Mouse (Mus musculus) myocyte (in vitro differentiated cells): ENCODE data around the gene Tfap4. TPM values are rescaled to one million over a fixed set of nuclear protein-coding genes. Genes with fewer than 3 reads are reported as not detected.
A peak's percentile ranks its signal among the peaks of the same experiment; 100 is the strongest.

Experiments used
- H3K27me3 ChIP-seq: one replicate; pipeline ENCODE4 v1.6.1; 2011; ENCODE audit not compliant: control insufficient read depth, insufficient read depth, insufficient read length
- H3K36me3 ChIP-seq: one replicate; pipeline ENCODE4 v1.6.1; 2011; ENCODE audit not compliant: control insufficient read depth, insufficient read depth
- H3K4me2 ChIP-seq: one replicate; pipeline ENCODE4 v1.6.1; 2011; ENCODE audit warnings: low read depth, control low read depth
- H3K4me3 ChIP-seq: one replicate; pipeline ENCODE4 v1.5.1; 2011; ENCODE audit warnings: mild to moderate bottlenecking, control low read depth, moderate library complexity
- H3K79me2 ChIP-seq: one replicate; pipeline ENCODE4 v1.6.1; 2011; ENCODE audit not compliant: control insufficient read depth, insufficient read depth
- H3ac ChIP-seq: one replicate; pipeline ENCODE4 v1.6.1; 2011; ENCODE audit not compliant: control insufficient read depth, insufficient read length
- CEBPB ChIP-seq: IDR thresholded peaks from 2 replicates; pipeline ENCODE4 v1.6.1; 2011; ENCODE audit warnings: mild to moderate bottlenecking, moderate library complexity; ENCODE audit not compliant: poor library complexity, insufficient read depth, severe bottlenecking
- E2F4 ChIP-seq: IDR thresholded peaks from one replicate; pipeline ENCODE4 v1.6.1; 2011; ENCODE audit warnings: mild to moderate bottlenecking, control low read depth, moderate library complexity; ENCODE audit not compliant: insufficient read depth
- MAX ChIP-seq: IDR thresholded peaks from one replicate; pipeline ENCODE4 v1.6.1; 2011; ENCODE audit warnings: low read depth, mild to moderate bottlenecking, control low read depth
- MYOD1 ChIP-seq, 3 experiments: IDR thresholded peaks; one replicate each; pipeline ENCODE4 v1.6.1; 2011; ENCODE audit warnings: control low read depth in 2 of 3, low read depth in 2 of 3, mild to moderate bottlenecking in 2 of 3, moderate library complexity in 1 of 3; ENCODE audit not compliant: insufficient read length in 2 of 3, control insufficient read depth in 1 of 3
- MYOG ChIP-seq, 3 experiments: IDR thresholded peaks; one replicate each; pipeline ENCODE4 v1.6.1; 2011; ENCODE audit warnings: control low read depth in 2 of 3, low read depth in 2 of 3, mild to moderate bottlenecking in 2 of 3; ENCODE audit not compliant: insufficient read length in 2 of 3, control insufficient read depth in 1 of 3, insufficient read depth in 1 of 3
- POLR2A ChIP-seq: IDR thresholded peaks from one replicate; pipeline ENCODE4 v1.6.1; 2011; ENCODE audit warnings: low read depth, mild to moderate bottlenecking, control low read depth, moderate library complexity; ENCODE audit not compliant: insufficient read length
- POLR2AphosphoS2 ChIP-seq: IDR thresholded peaks from one replicate; pipeline ENCODE4 v1.6.1; 2011; ENCODE audit warnings: low read depth, control low read depth; ENCODE audit not compliant: insufficient read length
- REST ChIP-seq: IDR thresholded peaks from one replicate; pipeline ENCODE4 v1.6.1; 2011; ENCODE audit warnings: mild to moderate bottlenecking, control low read depth, moderate library complexity; ENCODE audit not compliant: insufficient read depth, insufficient read length
- SRF ChIP-seq: IDR thresholded peaks from one replicate; pipeline ENCODE4 v1.6.1; 2011; ENCODE audit warnings: low read depth; ENCODE audit not compliant: control insufficient read depth, insufficient read length
- TCF12 ChIP-seq: IDR thresholded peaks from one replicate; pipeline ENCODE4 v1.6.1; 2011; ENCODE audit warnings: mild to moderate bottlenecking, control low read depth; ENCODE audit not compliant: poor library complexity, insufficient read depth, severe bottlenecking
- TCF3 ChIP-seq: IDR thresholded peaks from one replicate; pipeline ENCODE4 v1.6.1; 2011; ENCODE audit warnings: low read depth, control low read depth; ENCODE audit not compliant: insufficient read length
- USF1 ChIP-seq: IDR thresholded peaks from one replicate; pipeline ENCODE4 v1.6.1; 2011; ENCODE audit warnings: low read depth, mild to moderate bottlenecking, control low read depth, moderate library complexity
- polyA plus RNA-seq: library from polyadenylated mRNA; unstranded; fragments of >200 nt; fragmentation: generic; extraction: Trizol; gene quantifications from one replicate; pipeline ENCODE4 v1.2.1, GENCODE M21; 2012; ENCODE audit warnings: missing spikeins

Gene Tfap4
- polyA plus RNA-seq, 1 experiment: 4.0 TPM

DNA sequence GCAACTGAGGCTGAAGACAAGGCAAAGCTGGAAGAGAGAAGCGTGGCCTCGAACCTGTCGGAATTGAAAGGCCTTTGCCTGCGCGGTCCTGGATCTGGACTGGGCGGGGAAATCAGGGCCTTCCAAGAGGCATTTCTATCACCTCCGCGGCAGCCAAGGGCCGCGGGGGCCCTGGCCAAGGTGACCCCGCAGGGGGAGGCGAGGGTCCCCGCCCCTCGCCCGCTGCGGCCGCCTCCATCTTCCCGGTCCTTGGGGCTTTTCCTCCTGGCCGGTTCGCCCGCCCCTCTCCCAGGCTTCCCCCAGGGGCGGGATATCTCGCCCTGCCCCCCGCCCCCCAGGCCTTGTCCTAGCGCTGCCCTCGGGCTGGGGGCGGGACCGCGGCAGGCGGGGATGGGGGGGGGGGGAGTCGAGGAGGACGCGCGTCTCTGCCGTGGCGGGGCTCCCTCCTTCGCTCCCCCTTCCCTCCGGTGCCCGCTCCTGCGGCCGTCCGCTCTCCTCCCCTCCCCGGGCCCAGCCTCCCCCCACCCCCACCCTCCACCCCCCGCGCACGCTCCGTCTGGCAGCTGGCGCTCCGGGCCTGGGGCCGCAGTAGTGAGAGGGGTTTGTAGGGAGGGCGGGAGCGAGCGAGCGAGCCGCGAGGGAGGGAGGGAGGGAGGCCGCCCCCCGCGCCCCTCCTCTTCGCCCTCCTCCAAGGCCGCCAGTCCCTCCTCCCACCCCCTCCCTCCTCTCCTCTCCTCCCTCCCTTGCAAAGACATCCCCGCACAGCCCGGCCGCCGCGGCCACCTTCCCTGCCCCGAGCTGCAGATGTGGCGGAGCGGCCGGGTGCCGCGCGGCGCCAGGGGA lies 34.5 kb upstream of the Tfap4 start, which contains the start of gene Glis2:
TSS of gene Glis2 (plus strand) at position 743 of the 843 bp plus-strand sequence.
- no peaks in the 10 kb centered on the region for H3K27me3 ChIP-seq
- H3K36me3 ChIP-seq: no peaks in the 10 kb centered on the region
- peaks cover 51% of the 10 kb centered on the region for H3K79me2 ChIP-seq
- H3K4me2 ChIP-seq: peak within 1 kb of the TSS; percentile 99
- H3ac ChIP-seq: peak within 1 kb of the TSS; percentile 70
- TF ChIP-seq POLR2AphosphoS2 (peak; percentile 68), MYOD1 (IDR thresholded peaks at IDR 0.05; ENCODE audit: control insufficient read depth in 1 of 3, insufficient read length in 2 of 3, low read depth in 2 of 3) (peak in 1 of 3 experiments; percentile 41), POLR2A (peak; percentile 63), MAX (no peak), USF1 (no peak), MYOG (IDR thresholded peaks at IDR 0.05; ENCODE audit: control insufficient read depth in 1 of 3, insufficient read depth in 1 of 3, insufficient read length in 2 of 3, low read depth in 2 of 3) (peak in 2 of 3 experiments; percentile 27 to 28)
- H3K4me3 ChIP-seq: peak within 1 kb of the TSS; percentile 87

- Histone ChIP-seq H3ac (peak overlapping the region; percentile 70), H3K36me3 (no peaks in the 10 kb centered on the region), H3K27me3 (no peaks in the 10 kb centered on the region), H3K4me3 (peak overlapping the region; percentile 87), H3K79me2 (peaks cover 41% of the 10 kb centered on the region), H3K4me2 (peak overlapping the region; percentile 92)
- TF ChIP-seq SRF (no peak), TCF3 (no peak), POLR2AphosphoS2 (no peak), MAX (no peak), MYOD1 (IDR thresholded peaks at IDR 0.05; ENCODE audit: control insufficient read depth in 1 of 3, insufficient read length in 2 of 3, low read depth in 2 of 3) (no peak), TCF12 (no peak), USF1 (no peak), CEBPB (no peak), POLR2A (no peak), MYOG (IDR thresholded peaks at IDR 0.05; ENCODE audit: control insufficient read depth in 1 of 3, insufficient read depth in 1 of 3, insufficient read length in 2 of 3, low read depth in 2 of 3) (no peak), REST (no peak), E2F4 (no peak)
These were observed 33.5 kb upstream of the Tfap4 start for GRCm38 (mm10) chr16:4592909-4593875.

DNA sequence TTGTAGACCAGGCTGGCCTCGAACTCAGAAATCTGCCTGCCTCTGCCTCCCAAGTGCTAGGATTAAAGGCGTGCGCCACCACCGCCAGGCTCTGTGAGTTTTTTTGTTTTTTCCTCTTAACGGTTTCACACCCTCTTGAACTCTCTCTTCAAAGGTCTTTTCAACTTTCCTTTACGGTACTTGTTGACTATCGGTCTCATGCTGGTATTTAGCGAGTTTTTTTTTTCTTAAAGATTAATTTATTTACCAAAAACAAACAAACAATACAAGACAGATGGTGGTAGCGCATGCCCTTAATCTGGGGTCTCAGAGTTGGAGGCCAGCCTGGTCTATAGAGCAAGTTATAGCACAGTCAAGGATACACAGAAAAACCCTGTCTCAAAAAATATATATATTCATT lies 30.6 kb upstream of the Tfap4 start:
- no peak for TF ChIP-seq TCF3
- no peak for TF ChIP-seq MYOG (IDR thresholded peaks at IDR 0.05; ENCODE audit: control insufficient read depth in 1 of 3, insufficient read depth in 1 of 3, insufficient read length in 2 of 3, low read depth in 2 of 3)
- TF ChIP-seq POLR2AphosphoS2: no peak
- no peak for TF ChIP-seq SRF
- TF ChIP-seq TCF12: no peak
- no peak for TF ChIP-seq MAX
- no peak for TF ChIP-seq MYOD1 (IDR thresholded peaks at IDR 0.05; ENCODE audit: control insufficient read depth in 1 of 3, insufficient read length in 2 of 3, low read depth in 2 of 3)
- no peak for TF ChIP-seq REST
- TF ChIP-seq USF1: no peak
- TF ChIP-seq E2F4: no peak
- TF ChIP-seq CEBPB: no peak
- TF ChIP-seq POLR2A: no peak
- H3ac ChIP-seq: no peak overlapping the region
- peaks cover 14% of the 10 kb centered on the region for H3K79me2 ChIP-seq
- no peaks in the 10 kb centered on the region for H3K36me3 ChIP-seq
- H3K4me3 ChIP-seq: no peak overlapping the region
- H3K27me3 ChIP-seq: no peaks in the 10 kb centered on the region
- H3K4me2 ChIP-seq: no peak overlapping the region

GRCm38 (mm10) chr16:4587516-4588210 lies 28.0 kb upstream of the Tfap4 start:
- Histone ChIP-seq H3K27me3 (no peaks in the 10 kb centered on the region), H3K4me2 (peak overlapping the region; percentile 93), H3K36me3 (no peaks in the 10 kb centered on the region), H3K79me2 (peaks cover 8% of the 10 kb centered on the region), H3ac (no peak overlapping the region), H3K4me3 (peak overlapping the region; percentile 27)
- peak; percentile 11 for TF ChIP-seq POLR2A
- no peak for TF ChIP-seq CEBPB
